Mouse (Mus musculus): ENCODE data around the gene Rps27rt. TPM values are rescaled to one million over a fixed set of nuclear protein-coding genes. Genes with fewer than 3 reads are reported as not detected.
"Not testable (repeated sequence)": the region's sequence is repeated elsewhere in the genome, so short reads cannot be mapped to it uniquely, and the experiment has no call there.

Rps27rt gene
- 365 and 432 TPM in 2 replicates for polyA plus RNA-seq (2014; fragmentation: Nextera tagmentation; extraction: Ambion mirVana)

DNA sequence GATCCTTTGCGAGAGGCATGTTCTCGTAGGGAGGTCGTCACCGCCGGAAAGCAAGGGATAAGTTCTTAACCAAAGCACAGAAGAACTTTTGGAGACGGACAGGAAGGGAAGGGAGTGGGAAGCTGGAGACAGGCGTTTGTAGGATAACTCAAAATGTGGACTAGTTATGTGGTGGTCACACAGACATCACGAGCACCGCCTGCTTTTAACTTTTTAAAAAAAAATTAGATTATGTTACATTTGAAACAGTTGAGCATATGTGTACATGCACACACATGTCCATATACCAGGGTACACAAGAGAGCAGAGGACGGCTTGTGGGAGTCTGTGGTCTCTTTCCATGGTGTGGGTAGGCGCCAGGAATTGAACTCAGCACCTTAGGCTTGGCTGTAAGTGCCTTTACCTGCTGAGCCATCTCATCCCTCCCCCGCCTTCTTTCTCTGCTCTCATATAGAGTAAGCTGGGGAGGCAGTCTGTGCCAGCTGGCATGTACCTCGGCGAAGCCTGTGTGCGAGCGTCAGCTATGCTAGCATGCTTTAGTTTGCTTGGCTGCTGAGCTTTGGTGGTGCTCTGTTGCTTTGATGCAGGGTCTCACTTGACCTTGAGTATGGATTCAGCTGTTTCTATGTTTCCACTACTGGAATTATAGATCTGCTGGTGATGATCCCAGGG lies at the start of gene Rps27rt:
Gene Rps27rt (minus strand): TSS at position 51 of the 672 bp plus-strand sequence.
- Histone ChIP-seq H3K27me3 (ENCODE audit: control insufficient read depth, insufficient read depth, low read length) (peaks cover 8% of the 10 kb centered on the region), H3K36me3 (ENCODE audit: control insufficient read depth, insufficient read depth, low read length) (no peaks in the 10 kb centered on the region), H3K9me3 (ENCODE audit: control insufficient read depth, low read length) (0 out of 2 replicates have a peak, but pooled peaks cover 2% of the 10 kb centered on the region), H3K4me2 (ENCODE audit: low read depth, severe bottlenecking) (no peak within 1 kb of the TSS), H3K4me1 (ENCODE audit: control insufficient read depth, insufficient read depth, low read length) (peaks cover under 1% of the 10 kb centered on the region; the same call in 1 of the 2 replicates), H3K9ac (ENCODE audit: low read length) (no peak within 1 kb of the TSS), H3K27ac (replicated peaks; ENCODE audit: low read depth, low read length) (no peak within 1 kb of the TSS), H3K4me3 (ENCODE audit: low read depth, low read length) (no peak within 1 kb of the TSS)
- DNase-seq (ENCODE audit: low spot score) (no peak), ATAC-seq (ENCODE audit: insufficient number of reproducible peaks, low FRiP score, low TSS enrichment, low read depth) (no peak)
- 93% methylated on average over 16 of the region's 16 CpGs for WGBS

DNA sequence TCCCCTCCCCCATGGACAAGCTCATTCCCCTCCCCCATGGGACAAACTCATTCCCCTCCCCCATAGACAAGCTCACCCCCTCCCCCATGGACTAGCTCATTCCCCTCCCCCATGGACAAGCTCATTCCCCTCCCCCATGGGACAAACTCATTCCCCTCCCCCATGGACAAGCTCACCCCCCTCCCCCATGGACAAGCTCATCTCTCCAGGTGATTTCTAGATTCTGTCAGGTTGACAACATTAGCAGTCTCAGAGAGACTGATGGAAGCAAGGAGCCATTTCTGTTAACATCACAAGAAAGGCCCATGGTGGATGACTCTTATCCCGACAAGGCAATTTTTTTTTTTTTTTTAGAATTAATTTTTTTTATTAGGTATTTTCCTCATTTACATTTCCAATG lies 48.5 kb upstream of the Rps27rt start:
- H3K27ac ChIP-seq (replicated peaks; ENCODE audit: low read depth, low read length); H3K27me3 ChIP-seq (ENCODE audit: control insufficient read depth, insufficient read depth, low read length); H3K9ac ChIP-seq (ENCODE audit: low read length); H3K9me3 ChIP-seq (ENCODE audit: control insufficient read depth, low read length); H3K36me3 ChIP-seq (ENCODE audit: control insufficient read depth, insufficient read depth, low read length); ATAC-seq (ENCODE audit: insufficient number of reproducible peaks, low FRiP score, low TSS enrichment, low read depth); H3K4me2 ChIP-seq (ENCODE audit: low read depth, severe bottlenecking); DNase-seq (ENCODE audit: low spot score); H3K4me3 ChIP-seq (ENCODE audit: low read depth, low read length); H3K4me1 ChIP-seq (ENCODE audit: control insufficient read depth, insufficient read depth, low read length): not testable (repeated sequence)
- WGBS, result 100% methylated on average over 1 of the region's 1 CpGs

- H3K4me3 ChIP-seq (ENCODE audit: low read depth, low read length), result no peak overlapping the region
- ATAC-seq (ENCODE audit: insufficient number of reproducible peaks, low FRiP score, low TSS enrichment, low read depth) (no peak), DNase-seq (ENCODE audit: low spot score) (no peak)
- H3K36me3 ChIP-seq (ENCODE audit: control insufficient read depth, insufficient read depth, low read length), result no peaks in the 10 kb centered on the region
- H3K4me2 ChIP-seq (ENCODE audit: low read depth, severe bottlenecking), result no peak overlapping the region
- H3K27me3 ChIP-seq (ENCODE audit: control insufficient read depth, insufficient read depth, low read length), result no peaks in the 10 kb centered on the region
- H3K9ac ChIP-seq (ENCODE audit: low read length), result no peak overlapping the region
- H3K4me1 ChIP-seq (ENCODE audit: control insufficient read depth, insufficient read depth, low read length), result 0 out of 2 replicates have a peak, but pooled peaks cover 4% of the 10 kb centered on the region
- 85% methylated on average over 4 of the region's 4 CpGs for WGBS
- H3K9me3 ChIP-seq (ENCODE audit: control insufficient read depth, low read length), result no peaks in the 10 kb centered on the region
- no peak overlapping the region for H3K27ac ChIP-seq (replicated peaks; ENCODE audit: low read depth, low read length)
Measured at GRCm38 (mm10) chr9:115030581-115030980, 48.0 kb upstream of the Rps27rt start.

DNA sequence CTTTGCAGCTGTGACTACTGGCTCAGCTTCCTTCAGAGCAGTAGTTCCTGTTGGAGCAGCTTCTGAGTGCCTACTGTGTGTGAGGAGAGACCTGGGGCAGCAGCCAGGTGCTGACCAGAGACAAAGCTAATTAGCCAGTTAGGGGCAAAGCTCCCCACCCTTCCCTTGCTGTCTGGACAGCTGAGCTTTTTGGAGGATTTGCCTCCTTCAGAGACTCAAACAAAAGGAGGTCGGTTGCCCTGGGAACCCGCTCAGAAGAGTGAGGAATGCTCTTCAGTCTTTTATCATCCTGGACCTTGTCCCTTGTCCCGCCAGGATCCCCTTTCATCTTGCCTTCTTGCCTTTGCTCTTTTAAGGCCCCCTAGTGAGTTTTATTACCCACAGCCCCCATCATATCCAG lies 46.8 kb upstream of the Rps27rt start:
- 0 out of 2 replicates have a peak, but pooled peaks cover 4% of the 10 kb centered on the region for H3K4me1 ChIP-seq (ENCODE audit: control insufficient read depth, insufficient read depth, low read length)
- H3K4me2 ChIP-seq (ENCODE audit: low read depth, severe bottlenecking), result no peak overlapping the region
- H3K27me3 ChIP-seq (ENCODE audit: control insufficient read depth, insufficient read depth, low read length), result no peaks in the 10 kb centered on the region
- no peak overlapping the region for H3K4me3 ChIP-seq (ENCODE audit: low read depth, low read length)
- no peak for ATAC-seq (ENCODE audit: insufficient number of reproducible peaks, low FRiP score, low TSS enrichment, low read depth)
- H3K27ac ChIP-seq (replicated peaks; ENCODE audit: low read depth, low read length), result no peak overlapping the region
- WGBS, result 7% methylated on average over 3 of the region's 3 CpGs
- no peak overlapping the region for H3K9ac ChIP-seq (ENCODE audit: low read length)
- H3K9me3 ChIP-seq (ENCODE audit: control insufficient read depth, low read length), result no peaks in the 10 kb centered on the region
- no peaks in the 10 kb centered on the region for H3K36me3 ChIP-seq (ENCODE audit: control insufficient read depth, insufficient read depth, low read length)
- no peak for DNase-seq (ENCODE audit: low spot score)

- WGBS, result 94% methylated on average over 10 of the region's 10 CpGs
- Histone ChIP-seq H3K27me3 (ENCODE audit: control insufficient read depth, insufficient read depth, low read length) (no peaks in the 10 kb centered on the region), H3K9me3 (ENCODE audit: control insufficient read depth, low read length) (no peaks in the 10 kb centered on the region), H3K4me2 (ENCODE audit: low read depth, severe bottlenecking) (no peak overlapping the region), H3K36me3 (ENCODE audit: control insufficient read depth, insufficient read depth, low read length) (no peaks in the 10 kb centered on the region), H3K4me3 (ENCODE audit: low read depth, low read length) (no peak overlapping the region), H3K4me1 (ENCODE audit: control insufficient read depth, insufficient read depth, low read length) (no peaks in the 10 kb centered on the region), H3K9ac (ENCODE audit: low read length) (no peak overlapping the region), H3K27ac (replicated peaks; ENCODE audit: low read depth, low read length) (no peak overlapping the region)
- ATAC-seq (ENCODE audit: insufficient number of reproducible peaks, low FRiP score, low TSS enrichment, low read depth), result no peak
- no peak for DNase-seq (ENCODE audit: low spot score)
Measured at GRCm38 (mm10) chr9:115023708-115024383, 41.3 kb upstream of the Rps27rt start.

DNA sequence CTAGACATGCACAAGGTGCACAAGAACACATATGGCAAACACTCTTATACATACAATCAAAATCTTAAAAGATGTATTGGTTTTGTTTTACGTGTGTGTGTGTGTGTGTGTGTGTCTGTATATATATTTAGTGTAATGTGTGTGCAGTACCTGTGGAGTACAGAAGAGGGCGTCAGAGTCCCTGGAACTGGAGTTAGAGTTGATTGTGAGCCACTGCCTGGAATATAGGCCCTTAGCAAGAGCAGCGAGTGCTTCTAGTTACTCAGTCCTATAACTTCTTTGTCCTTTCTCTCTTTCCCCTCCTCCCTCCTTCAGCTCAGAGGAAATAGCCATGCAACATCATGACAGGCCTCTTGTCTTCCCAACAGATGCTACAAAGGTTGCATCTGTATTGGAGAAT lies 40.6 kb upstream of the Rps27rt start:
- ATAC-seq (ENCODE audit: insufficient number of reproducible peaks, low FRiP score, low TSS enrichment, low read depth) (no peak), DNase-seq (ENCODE audit: low spot score) (no peak)
- Histone ChIP-seq H3K9me3 (ENCODE audit: control insufficient read depth, low read length) (no peaks in the 10 kb centered on the region), H3K4me3 (ENCODE audit: low read depth, low read length) (no peak overlapping the region), H3K4me1 (ENCODE audit: control insufficient read depth, insufficient read depth, low read length) (no peaks in the 10 kb centered on the region), H3K27me3 (ENCODE audit: control insufficient read depth, insufficient read depth, low read length) (no peaks in the 10 kb centered on the region), H3K27ac (replicated peaks; ENCODE audit: low read depth, low read length) (no peak overlapping the region), H3K4me2 (ENCODE audit: low read depth, severe bottlenecking) (no peak overlapping the region), H3K9ac (ENCODE audit: low read length) (no peak overlapping the region), H3K36me3 (ENCODE audit: control insufficient read depth, insufficient read depth, low read length) (no peaks in the 10 kb centered on the region)
- WGBS, result 83% methylated on average over 3 of the region's 3 CpGs

- H3K4me3 ChIP-seq (ENCODE audit: low read depth, low read length), result no peak overlapping the region
- WGBS, result 95% methylated on average over 2 of the region's 2 CpGs
- H3K27ac ChIP-seq (replicated peaks; ENCODE audit: low read depth, low read length), result no peak overlapping the region
- DNase-seq (ENCODE audit: low spot score), result no peak
- H3K36me3 ChIP-seq (ENCODE audit: control insufficient read depth, insufficient read depth, low read length), result no peaks in the 10 kb centered on the region
- no peaks in the 10 kb centered on the region for H3K4me1 ChIP-seq (ENCODE audit: control insufficient read depth, insufficient read depth, low read length)
- no peak overlapping the region for H3K9ac ChIP-seq (ENCODE audit: low read length)
- H3K4me2 ChIP-seq (ENCODE audit: low read depth, severe bottlenecking), result no peak overlapping the region
- ATAC-seq (ENCODE audit: insufficient number of reproducible peaks, low FRiP score, low TSS enrichment, low read depth), result no peak
- H3K9me3 ChIP-seq (ENCODE audit: control insufficient read depth, low read length), result no peaks in the 10 kb centered on the region
- no peaks in the 10 kb centered on the region for H3K27me3 ChIP-seq (ENCODE audit: control insufficient read depth, insufficient read depth, low read length)
Measured at GRCm38 (mm10) chr9:115021419-115021818, 38.9 kb upstream of the Rps27rt start.

DNA sequence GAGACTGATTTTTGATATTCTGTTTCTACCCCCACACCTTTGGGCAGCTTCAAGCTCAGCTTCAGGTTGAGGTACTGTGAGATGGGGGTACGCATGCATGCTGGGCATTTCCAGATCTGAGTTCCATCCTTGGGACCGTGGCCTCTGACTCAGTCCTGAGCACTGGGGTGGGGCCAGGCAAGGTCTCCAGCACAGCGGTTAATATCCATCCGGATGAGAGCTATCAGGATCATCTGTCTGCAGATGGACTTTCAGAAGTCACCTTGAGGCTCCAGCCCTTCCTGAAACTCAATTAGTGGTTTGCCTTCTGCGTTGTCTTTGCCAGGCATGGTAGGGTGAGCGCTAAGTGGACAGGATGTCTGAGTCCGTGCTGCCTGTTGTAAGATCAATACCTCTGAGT lies 37.6 kb upstream of the Rps27rt start:
- no peaks in the 10 kb centered on the region for H3K27me3 ChIP-seq (ENCODE audit: control insufficient read depth, insufficient read depth, low read length)
- H3K4me3 ChIP-seq (ENCODE audit: low read depth, low read length), result no peak overlapping the region
- no peaks in the 10 kb centered on the region for H3K4me1 ChIP-seq (ENCODE audit: control insufficient read depth, insufficient read depth, low read length)
- no peak overlapping the region for H3K9ac ChIP-seq (ENCODE audit: low read length)
- ATAC-seq (ENCODE audit: insufficient number of reproducible peaks, low FRiP score, low TSS enrichment, low read depth), result no peak
- no peak overlapping the region for H3K27ac ChIP-seq (replicated peaks; ENCODE audit: low read depth, low read length)
- DNase-seq (ENCODE audit: low spot score), result no peak
- H3K9me3 ChIP-seq (ENCODE audit: control insufficient read depth, low read length), result no peaks in the 10 kb centered on the region
- 82% methylated on average over 7 of the region's 7 CpGs for WGBS
- no peak overlapping the region for H3K4me2 ChIP-seq (ENCODE audit: low read depth, severe bottlenecking)
- no peaks in the 10 kb centered on the region for H3K36me3 ChIP-seq (ENCODE audit: control insufficient read depth, insufficient read depth, low read length)

All from limb, embryonic 11.5 days (tissue).